Mouse (Mus musculus) Patski (cell line): ENCODE measurements around the gene Ash1l. TPM values are rescaled to one million over a fixed set of nuclear protein-coding genes. Genes with fewer than 3 reads are reported as not detected.
A peak's percentile ranks its signal among the peaks of the same experiment; 100 is the strongest.

Experiments used
- ATAC-seq: fragments of 100-300 bp; one replicate; pipeline ENCODE4 v1.8.0; 2021
- CTCF ChIA-PET: fragments of 350-600 bp; sonication (Branson Sonifier 250); formaldehyde crosslinking; loops from one replicate; lab custom pipeline; 2022; ENCODE audit warnings: inconsistent platforms; lab: Charles Lee
- POLR2A ChIA-PET: fragments of 350-600 bp; sonication (Branson Sonifier 250); formaldehyde crosslinking; loops from one replicate; lab custom pipeline; 2022; ENCODE audit warnings: antibody characterized with exemption, inconsistent platforms; lab: Charles Lee
- DNase-seq: peaks from one replicate; pipeline ENCODE4 v3.0.0-alpha.2; 2011; ENCODE audit warnings: low read depth, low spot score
- H3K27me3 ChIP-seq: fragments of 371-371 bp; one replicate; pipeline ENCODE4 v1.5.1; 2021
- CTCF ChIP-seq: fragments of 100-300 bp; IDR thresholded peaks from one replicate; pipeline ENCODE4 v1.5.1; 2021
- in situ Hi-C: fragments of 300-500 bp; cut with MboI; formaldehyde crosslinking; loops from 3 replicates; pipeline ENCODE4 v1.11.1; 2018; ENCODE audit warnings: low pct_unique_long_range_greater_than_20kb, mixed read lengths
- polyA plus RNA-seq: library from polyadenylated mRNA; unstranded; gene quantifications from one replicate; pipeline ENCODE4 v1.2.3, GENCODE M21; 2021

The Ash1l gene
- polyA plus RNA-seq, 1 experiment from 2014 or later = 38.4 TPM

GRCm38 (mm10) chr3:89101459-89101811, 151.0 kb downstream of the Ash1l start:
- in situ Hi-C loops = no loop called here
- TF ChIP-seq CTCF = no peak
- POLR2A ChIA-PET = interaction anchor here (1.2 to 1.7 kb wide), 4 partner anchors 8 to 176 kb away, joined by 3 to 5 read pairs (median 4); partner anchors contain the start of gene Thbs3
- ATAC-seq = peak; percentile 4
- CTCF ChIA-PET = interaction anchor here (1.3 to 1.7 kb wide), 3 partner anchors 14 to 126 kb away, joined by 3 to 6 read pairs (median 4); partner anchors contain the start of gene Mtx1
- no peaks in the 10 kb centered on the region for H3K27me3 ChIP-seq
- DNase-seq = no peak

DNA sequence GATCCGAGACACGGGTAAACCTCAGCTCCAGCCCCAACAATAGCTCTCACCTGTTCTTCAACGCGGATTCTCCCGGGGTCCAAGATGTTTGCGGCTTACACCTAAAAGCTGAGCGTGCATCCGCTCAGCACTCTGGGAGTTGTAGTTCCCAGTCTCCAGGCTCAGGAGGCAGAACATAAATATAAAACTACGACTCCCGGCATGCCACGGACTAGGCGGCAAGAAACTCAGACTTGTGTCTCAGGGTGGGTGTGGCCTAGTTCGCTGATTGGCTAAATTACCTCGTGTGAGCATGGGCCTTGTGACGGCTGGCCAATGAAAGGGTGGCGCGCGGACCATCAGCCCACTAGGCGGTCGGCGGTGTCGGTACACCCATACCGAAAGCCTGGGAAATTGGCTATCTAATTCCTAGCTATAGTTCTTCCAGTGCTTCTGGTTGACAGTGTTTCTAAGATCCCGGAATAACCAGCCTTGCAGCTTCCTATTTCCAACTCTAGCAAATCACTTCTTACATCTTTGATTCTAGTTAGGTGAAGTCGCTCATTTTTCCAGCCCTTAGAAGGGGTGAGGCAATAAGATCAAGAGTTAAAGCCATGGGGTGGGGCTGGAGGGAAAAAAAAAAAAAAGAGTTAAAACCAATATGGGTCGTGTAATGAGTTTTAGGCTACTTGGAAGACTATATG, 151.5 kb downstream of the Ash1l start, which contains the start of gene Fdps:
TSS of gene Fdps (minus strand) at position 148 of the 683 bp plus-strand sequence.
- CTCF ChIA-PET = interaction anchor here (1.3 to 1.7 kb wide), 3 partner anchors 13 to 126 kb away, joined by 3 to 6 read pairs (median 4); partner anchors contain the start of gene Mtx1
- in situ Hi-C loops = no loop called here
- DNase-seq = peak; percentile 100
- no peaks in the 10 kb centered on the region for H3K27me3 ChIP-seq
- peak; percentile 92 for ATAC-seq
- no peak for TF ChIP-seq CTCF
- POLR2A ChIA-PET = interaction anchor here (0.6 to 1.7 kb wide), 4 partner anchors 10 to 176 kb away, joined by 3 to 5 read pairs (median 4); partner anchors contain the start of gene Thbs3

DNA sequence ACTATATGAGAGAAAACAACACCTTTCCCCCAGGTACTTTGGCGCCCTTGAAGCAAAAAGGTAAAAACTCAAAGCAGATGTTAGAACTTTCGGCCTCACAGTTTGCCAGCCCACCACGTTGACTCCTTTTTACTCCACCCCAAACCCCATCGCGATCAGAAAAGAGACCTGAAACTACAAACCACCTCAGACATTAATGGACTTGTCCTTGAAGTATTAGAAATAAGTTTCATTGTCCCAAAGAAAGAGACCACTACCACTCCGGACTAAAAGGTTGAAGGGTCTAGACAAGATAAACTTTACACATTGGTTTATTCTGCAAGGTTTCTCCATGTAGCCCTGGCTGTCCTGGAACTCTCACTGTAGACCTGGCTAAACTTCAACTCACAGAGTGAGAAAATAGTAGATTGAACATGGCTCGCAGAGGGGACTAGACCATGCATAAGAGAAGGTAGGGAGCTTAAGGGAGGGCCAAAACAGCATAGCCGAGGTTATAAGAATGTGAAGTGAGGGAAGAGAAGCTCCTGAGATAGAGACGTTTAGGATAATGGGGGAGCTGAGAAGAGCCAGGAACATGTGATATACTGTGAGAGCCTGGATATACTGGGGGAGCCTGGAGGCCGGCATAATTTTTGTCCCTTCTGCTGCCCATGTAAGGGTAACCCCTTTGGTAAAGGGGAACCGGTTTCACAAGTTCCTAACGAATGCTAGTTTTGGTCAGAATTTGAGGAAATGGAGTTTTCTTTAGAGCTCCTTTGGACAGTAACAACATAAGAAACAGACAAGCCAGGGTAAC, 152.3 kb downstream of the Ash1l start:
- POLR2A ChIA-PET = interaction anchor here (1.7 kb wide), 1 partner anchor 11 kb away, joined by 5 read pairs; no protein-coding TSS in a partner anchor
- no peak for TF ChIP-seq CTCF
- no peaks in the 10 kb centered on the region for H3K27me3 ChIP-seq
- ATAC-seq (no peak), DNase-seq (no peak)
- in situ Hi-C loops = no loop called here
- CTCF ChIA-PET = interaction anchor here (1.5 to 1.7 kb wide), 2 partner anchors 10 to 12 kb away, joined by 3 to 6 read pairs; no protein-coding TSS in a partner anchor

DNA sequence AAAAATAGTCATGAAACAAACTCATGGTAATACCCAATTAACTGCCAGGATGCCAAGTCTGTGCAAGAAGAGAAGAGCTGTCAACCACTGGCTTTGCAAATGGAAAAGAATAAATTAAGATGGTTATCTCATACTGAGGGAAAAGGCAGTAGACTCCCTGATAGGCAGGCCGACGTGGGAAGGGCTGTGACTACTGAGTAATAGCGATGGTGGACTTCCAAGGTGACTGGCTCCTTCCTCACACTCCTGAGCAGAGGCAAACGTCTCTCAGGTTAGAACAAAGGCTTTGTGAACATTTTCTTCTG, 152.8 kb downstream of the Ash1l start:
- DNase-seq = no peak
- ChIA-PET POLR2A (no interaction called here), CTCF (interaction anchor here (1.5 kb wide), 1 partner anchor 10 kb away, joined by 3 read pairs; no protein-coding TSS in a partner anchor)
- ATAC-seq = no peak
- no peak for TF ChIP-seq CTCF
- in situ Hi-C loops = no loop called here
- no peaks in the 10 kb centered on the region for H3K27me3 ChIP-seq

- POLR2A ChIA-PET = no interaction called here
- in situ Hi-C loops = no loop called here
- TF ChIP-seq CTCF = no peak
- H3K27me3 ChIP-seq = no peaks in the 10 kb centered on the region
- CTCF ChIA-PET = interaction anchor here (0.8 to 1.6 kb wide), 3 partner anchors 9 to 89 kb away, joined by 3 to 4 read pairs (median 3); no protein-coding TSS in a partner anchor
- DNase-seq (no peak), ATAC-seq (no peak)
Observed at GRCm38 (mm10) chr3:89106881-89107280, 156.5 kb downstream of the Ash1l start.

- ATAC-seq (no peak), DNase-seq (no peak)
- ChIA-PET CTCF (interaction anchor here (0.8 to 1.6 kb wide), 5 partner anchors 10 to 89 kb away, joined by 3 to 4 read pairs (median 3); partner anchors contain the start of gene Hcn3), POLR2A (no interaction called here)
- no peak for TF ChIP-seq CTCF
- no peaks in the 10 kb centered on the region for H3K27me3 ChIP-seq
- in situ Hi-C loops = no loop called here
Observed at GRCm38 (mm10) chr3:89107545-89107944, 157.1 kb downstream of the Ash1l start.

DNA sequence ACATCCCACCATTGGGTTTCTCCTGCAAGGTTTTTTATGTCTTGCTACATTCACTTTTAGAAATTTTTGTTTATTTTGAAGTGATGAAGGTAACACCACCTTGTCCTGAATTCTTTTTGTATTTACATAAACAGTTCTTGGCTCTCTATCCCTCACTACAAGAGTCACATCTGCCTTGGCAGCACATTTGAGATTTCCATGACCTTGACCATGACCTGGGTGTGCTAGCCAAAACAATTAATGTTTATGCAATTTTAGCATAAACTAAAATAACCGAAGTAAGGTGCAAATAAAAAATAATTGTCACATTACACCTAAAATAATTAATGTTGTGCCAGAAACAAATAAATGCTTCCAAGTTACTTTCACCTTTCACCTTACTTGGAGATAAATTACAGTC, 157.7 kb downstream of the Ash1l start:
- CTCF ChIA-PET = interaction anchor here (1.1 to 1.2 kb wide), 2 partner anchors 45 to 52 kb away, joined by 3 read pairs; partner anchors contain the start of gene Hcn3
- no peak for TF ChIP-seq CTCF
- in situ Hi-C loops = no loop called here
- DNase-seq = no peak
- POLR2A ChIA-PET = no interaction called here
- no peak for ATAC-seq
- H3K27me3 ChIP-seq = no peaks in the 10 kb centered on the region

- in situ Hi-C loops = no loop called here
- CTCF ChIA-PET = interaction anchor here (1.2 to 1.7 kb wide), 3 partner anchors 10 to 64 kb away, joined by 3 to 5 read pairs (median 3); partner anchors contain the start of gene Scamp3
- ATAC-seq = peak; percentile 87
Observed at GRCm38 (mm10) chr3:89113058-89113457, 162.6 kb downstream of the Ash1l start.

DNA sequence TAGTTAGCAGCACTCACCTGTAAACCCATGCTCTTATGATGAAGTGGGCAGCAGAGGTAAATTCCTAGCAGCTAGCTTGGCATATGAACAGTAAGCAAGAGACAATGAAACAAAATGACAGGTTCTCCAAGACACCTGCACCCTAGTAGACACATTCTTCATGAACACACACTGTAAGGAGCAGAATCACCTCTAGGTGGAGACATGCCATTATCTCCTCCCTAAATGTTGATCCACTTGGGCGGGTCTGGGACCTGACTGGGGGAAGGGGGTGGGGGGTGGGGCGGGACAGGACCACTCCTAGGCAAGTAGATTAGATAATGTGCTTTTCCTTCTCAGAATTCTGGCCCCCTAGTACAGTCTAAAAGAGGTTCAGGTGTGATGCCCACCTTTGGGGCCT, 165.1 kb downstream of the Ash1l start:
- no peak for DNase-seq
- no peak for ATAC-seq
- POLR2A ChIA-PET = interaction anchor here (0.6 to 2.1 kb wide), 5 partner anchors 24 to 151 kb away, joined by 3 to 6 read pairs (median 4); partner anchors contain the start of gene Hcn3
- peak; percentile 65 for TF ChIP-seq CTCF
- in situ Hi-C loops = no loop called here
- no peaks in the 10 kb centered on the region for H3K27me3 ChIP-seq
- CTCF ChIA-PET = interaction anchor here (0.6 to 3.2 kb wide), 20 partner anchors 8 to 206 kb away, joined by 3 to 26 read pairs (median 4); partner anchors contain the start of genes Fdps, Pklr and Scamp3

More at GRCm38 (mm10) chr3:89113058-89113457, 162.6 kb downstream of the Ash1l start:
- H3K27me3 ChIP-seq = no peaks in the 10 kb centered on the region
- DNase-seq = peak; percentile 82
- POLR2A ChIA-PET = interaction anchor here (0.6 to 1.4 kb wide), 2 partner anchors 12 to 21 kb away, joined by 6 read pairs; no protein-coding TSS in a partner anchor
- no peak for TF ChIP-seq CTCF

DNA sequence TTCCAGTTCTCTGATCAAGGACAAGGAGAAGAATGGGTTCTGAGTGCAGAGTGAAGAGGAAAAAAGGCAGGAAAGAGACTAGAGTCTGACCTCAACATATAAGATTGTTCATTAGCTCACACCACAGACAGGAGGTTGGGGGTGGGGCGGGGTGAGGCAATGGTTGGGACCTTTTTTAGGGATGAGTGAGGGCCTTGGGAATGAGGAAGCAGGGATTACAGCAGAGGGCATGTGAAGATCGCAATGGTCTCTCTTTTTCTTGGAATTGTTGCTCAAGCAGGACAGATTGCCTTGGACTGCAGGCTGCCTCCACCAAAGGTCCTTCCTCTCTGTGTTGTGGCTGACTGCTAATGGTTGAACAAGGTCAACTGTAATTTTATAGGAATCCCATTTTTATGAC, 172.9 kb downstream of the Ash1l start:
- peak; percentile 64 for ATAC-seq

More for the DNA sequence above, 172.9 kb downstream of the Ash1l start:
- no peaks in the 10 kb centered on the region for H3K27me3 ChIP-seq
- CTCF ChIA-PET = interaction anchor here (0.6 to 1.6 kb wide), 6 partner anchors 8 to 184 kb away, joined by 3 to 4 read pairs (median 4); partner anchors contain the start of gene Scamp3
- POLR2A ChIA-PET = no interaction called here
- DNase-seq = peak; percentile 69
- no peak for TF ChIP-seq CTCF
- in situ Hi-C loops = loop anchor here (5.0 kb wide), 2 partner anchors 34 to 69 kb away; no protein-coding TSS in a partner anchor
